Mouse (Mus musculus): ENCODE results near the gene Cbfa2t3.

Cbfa2t3 gene

GRCm38 (mm10) chr8:122699005-122699492, at the start of gene Cbfa2t3:
TSS of gene Cbfa2t3 (minus strand) at chr8:122699109.
- no peak for DNase-seq (ENCODE audit: extremely low read depth, low read depth, low spot score)

GRCm38 (mm10) chr8:122747825-122748224, 48.9 kb upstream of the Cbfa2t3 start:
- DNase-seq (ENCODE audit: extremely low read depth, low read depth, low spot score): no peak

DNA sequence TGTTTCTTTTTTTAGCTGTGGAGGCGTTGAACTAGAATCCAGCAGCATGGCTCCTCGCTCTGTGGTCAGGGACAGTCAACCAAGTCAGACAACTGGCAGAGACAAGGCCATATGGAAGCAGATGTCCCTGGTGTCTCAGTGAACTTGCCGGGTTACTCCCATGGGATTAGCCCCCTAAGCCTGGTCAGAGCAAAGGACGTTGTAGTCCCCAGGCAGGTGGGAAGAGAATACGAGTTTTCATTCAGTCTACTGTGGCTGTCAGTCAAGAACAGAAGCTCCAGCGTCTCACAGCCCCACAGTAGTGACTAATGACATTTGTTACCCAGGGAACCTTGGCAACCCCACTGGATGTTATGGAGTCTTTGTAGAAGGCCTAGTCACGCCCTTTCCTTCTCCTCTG, 47.5 kb upstream of the Cbfa2t3 start:
- no peak for DNase-seq (ENCODE audit: extremely low read depth, low read depth, low spot score)

- DNase-seq (ENCODE audit: extremely low read depth, low read depth, low spot score): no peak
These were observed 46.9 kb upstream of the Cbfa2t3 start for GRCm38 (mm10) chr8:122745750-122746275.

GRCm38 (mm10) chr8:122745022-122745749, 46.3 kb upstream of the Cbfa2t3 start:
- DNase-seq (ENCODE audit: extremely low read depth, low read depth, low spot score): no peak

GRCm38 (mm10) chr8:122742471-122742870, 43.6 kb upstream of the Cbfa2t3 start:
- DNase-seq (ENCODE audit: extremely low read depth, low read depth, low spot score): no peak

DNA sequence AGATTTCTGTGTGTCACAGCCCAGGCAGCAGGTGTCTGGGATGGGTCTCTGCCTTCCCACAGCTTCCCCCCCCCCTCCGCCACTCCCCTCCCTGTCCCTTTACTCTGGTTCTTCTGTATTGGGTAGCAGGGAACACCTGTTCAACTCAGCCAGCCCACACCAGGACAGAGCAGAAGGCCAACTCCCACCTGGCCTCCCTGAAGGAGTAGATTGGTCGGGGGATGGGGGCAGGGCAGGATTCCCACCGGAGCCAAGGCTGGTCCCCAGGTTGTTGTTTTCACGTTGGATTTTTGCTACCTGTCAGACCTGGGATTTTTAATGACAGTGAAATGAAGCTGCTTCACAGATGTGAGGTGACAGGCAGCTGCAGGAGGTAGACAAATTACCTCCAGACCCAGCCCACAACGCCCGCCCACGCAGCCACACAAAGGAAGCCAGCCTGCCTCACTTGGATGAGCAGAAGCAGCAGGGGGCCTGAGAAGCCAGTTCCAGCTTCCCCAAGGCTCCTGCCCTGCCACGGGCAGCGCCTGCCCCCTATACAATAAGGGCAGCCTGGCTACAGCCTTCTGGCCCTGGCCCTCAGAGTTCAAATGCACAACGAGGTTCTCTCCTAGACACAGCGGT, 40.3 kb upstream of the Cbfa2t3 start:
- no peak for DNase-seq (ENCODE audit: extremely low read depth, low read depth, low spot score)

GRCm38 (mm10) chr8:122737886-122738285, 39.0 kb upstream of the Cbfa2t3 start:
- no peak for DNase-seq (ENCODE audit: extremely low read depth, low read depth, low spot score)

DNA sequence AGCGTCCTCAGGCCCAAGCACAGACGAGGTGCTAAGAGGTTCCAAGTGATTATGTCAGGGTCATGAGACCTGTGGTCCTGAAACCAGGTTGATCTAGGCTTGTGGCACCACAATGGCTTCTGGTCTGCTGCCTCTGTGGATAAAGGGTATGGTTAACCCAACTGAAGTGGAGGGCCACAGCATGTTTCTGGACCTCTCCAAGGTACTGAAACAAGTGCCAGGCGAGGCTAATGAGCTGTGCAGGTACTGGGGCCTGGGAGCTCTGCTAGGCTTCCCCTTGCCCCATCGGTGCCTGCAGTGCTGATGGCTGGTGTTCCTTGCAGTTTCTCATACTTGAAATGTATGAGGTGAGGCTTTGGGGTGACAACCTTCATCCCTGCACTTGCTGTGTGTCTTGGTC, 38.2 kb upstream of the Cbfa2t3 start:
- no peak for DNase-seq (ENCODE audit: extremely low read depth, low read depth, low spot score)

DNA sequence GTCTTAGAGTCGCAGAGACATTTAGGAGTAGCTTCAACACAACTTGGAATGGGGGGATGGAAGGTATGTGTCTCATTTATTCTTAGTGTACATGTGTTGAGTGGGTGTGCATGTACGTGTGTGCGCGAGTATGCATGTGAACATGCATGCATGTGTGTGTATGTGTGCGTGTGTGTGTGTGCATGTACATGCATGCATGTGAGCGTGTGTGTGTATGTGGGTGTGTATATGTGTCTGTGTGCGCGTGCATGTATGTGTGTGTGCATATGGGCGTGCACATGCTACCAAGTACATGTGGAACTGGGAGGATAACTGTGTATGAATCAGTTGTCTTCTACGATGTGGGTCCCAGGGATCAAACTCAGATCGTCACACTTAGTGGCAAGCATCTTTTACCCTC, 37.7 kb upstream of the Cbfa2t3 start:
- no peak for DNase-seq (ENCODE audit: extremely low read depth, low read depth, low spot score)

DNA sequence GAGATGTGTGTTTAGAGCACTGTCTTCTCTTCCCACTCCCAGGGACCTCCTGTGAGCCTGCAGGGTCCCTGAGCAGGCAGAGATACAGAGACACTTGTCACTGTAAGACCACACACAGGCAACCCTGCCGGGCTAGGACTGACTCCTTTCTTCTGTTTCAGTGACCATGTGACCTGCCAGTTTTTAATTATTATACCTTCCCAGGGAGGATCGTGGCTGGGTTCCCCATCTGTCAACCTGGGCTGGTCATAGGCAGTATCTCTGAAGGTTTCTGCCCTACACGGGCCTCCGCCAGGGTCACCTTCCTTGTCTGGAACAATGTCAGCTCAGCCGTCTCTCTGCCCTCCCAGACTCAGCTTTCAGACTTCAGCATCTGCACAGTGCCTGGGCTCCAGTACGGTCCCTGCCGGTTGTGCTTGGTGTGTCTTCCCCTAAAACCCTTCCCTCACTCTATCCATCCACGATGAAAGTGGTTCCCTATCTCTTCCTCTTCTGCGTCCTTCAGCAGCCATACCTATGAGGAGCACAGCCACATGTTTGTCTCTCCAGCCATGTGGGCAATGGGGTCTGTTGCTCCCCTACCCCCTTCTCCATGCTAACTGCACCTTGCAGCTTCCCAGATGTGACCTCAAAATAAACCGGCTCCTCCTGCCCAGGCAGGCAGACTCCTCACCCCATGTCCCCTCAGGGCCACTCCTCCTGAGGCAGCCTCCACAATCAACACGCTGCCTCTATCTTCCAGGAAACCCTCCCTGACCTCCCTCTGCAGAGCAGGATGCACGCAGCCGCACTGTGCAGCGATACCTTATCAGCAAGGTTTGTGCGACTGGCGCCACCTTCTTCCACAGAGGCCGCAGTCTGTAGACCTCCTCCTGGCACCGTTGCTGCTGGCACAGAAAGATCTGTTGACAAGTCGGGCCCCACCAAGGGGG, 36.9 kb upstream of the Cbfa2t3 start:
- no peak for DNase-seq (ENCODE audit: extremely low read depth, low read depth, low spot score)

DNA sequence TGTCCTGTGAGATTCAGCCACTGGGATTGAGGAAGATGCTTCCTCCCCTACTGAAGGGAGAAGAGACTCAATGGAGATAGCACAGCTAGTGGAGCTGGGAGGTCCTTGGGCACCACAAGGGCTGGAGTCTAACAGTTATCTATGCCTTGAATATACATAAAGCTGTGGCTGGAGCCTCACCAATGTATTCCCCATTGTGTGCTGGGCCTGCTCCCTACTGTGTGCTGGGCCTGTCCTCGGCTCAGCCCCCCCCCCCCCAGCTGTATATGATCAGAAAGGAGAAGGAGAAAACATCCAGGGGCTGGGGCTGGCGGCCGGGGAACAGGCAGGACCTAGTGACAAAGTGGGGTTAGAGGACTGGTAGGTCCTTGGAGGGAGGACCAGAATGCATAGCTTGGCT, 36.2 kb upstream of the Cbfa2t3 start:
- DNase-seq (ENCODE audit: extremely low read depth, low read depth, low spot score): no peak

DNA sequence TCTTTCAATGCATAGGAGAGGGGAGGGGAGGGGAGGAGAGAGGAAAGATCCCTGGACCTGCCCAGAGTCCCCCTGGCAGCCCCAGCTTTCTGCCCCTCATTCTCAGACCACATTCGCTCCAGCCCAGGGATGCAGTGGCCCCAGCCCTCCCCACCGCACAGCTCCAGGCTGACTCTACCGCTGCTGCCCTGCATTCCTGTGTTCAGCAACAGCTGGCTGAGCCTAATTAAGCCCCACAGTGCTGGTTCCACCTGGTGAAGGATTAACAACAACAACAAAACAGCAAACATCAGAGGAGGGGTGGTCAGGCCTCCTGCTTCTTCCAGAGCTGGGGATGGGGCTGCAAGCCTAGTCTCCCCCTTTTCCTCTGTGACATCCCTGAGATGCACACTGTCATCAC, 29.7 kb upstream of the Cbfa2t3 start:
- DNase-seq (ENCODE audit: extremely low read depth, low read depth, low spot score): no peak

DNA sequence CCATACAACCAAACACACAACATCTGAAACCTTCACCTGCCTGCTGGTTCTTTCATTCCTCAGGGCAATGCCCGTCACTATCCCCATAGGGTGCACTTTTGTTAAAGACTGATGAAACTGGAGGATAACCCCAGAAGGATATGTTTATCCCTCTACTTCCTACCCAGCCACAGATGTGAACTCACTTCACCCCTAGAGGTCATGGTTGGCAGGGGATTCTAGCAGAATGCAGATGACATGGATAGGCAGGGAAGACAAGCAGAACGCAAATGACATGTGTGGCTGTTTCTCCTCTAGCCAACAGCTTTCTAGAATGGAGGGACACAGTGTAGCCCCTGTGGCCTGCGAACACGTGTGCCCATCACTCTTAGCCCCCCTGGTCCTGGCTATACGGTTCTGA, 28.5 kb upstream of the Cbfa2t3 start:
- DNase-seq (ENCODE audit: extremely low read depth, low read depth, low spot score): no peak

GRCm38 (mm10) chr8:122726789-122727188, 27.9 kb upstream of the Cbfa2t3 start:
- no peak for DNase-seq (ENCODE audit: extremely low read depth, low read depth, low spot score)

GRCm38 (mm10) chr8:122725187-122725586, 26.3 kb upstream of the Cbfa2t3 start:
- no peak for DNase-seq (ENCODE audit: extremely low read depth, low read depth, low spot score)

- no peak for DNase-seq (ENCODE audit: extremely low read depth, low read depth, low spot score)
These were observed 22.1 kb upstream of the Cbfa2t3 start for GRCm38 (mm10) chr8:122720811-122721640.

DNA sequence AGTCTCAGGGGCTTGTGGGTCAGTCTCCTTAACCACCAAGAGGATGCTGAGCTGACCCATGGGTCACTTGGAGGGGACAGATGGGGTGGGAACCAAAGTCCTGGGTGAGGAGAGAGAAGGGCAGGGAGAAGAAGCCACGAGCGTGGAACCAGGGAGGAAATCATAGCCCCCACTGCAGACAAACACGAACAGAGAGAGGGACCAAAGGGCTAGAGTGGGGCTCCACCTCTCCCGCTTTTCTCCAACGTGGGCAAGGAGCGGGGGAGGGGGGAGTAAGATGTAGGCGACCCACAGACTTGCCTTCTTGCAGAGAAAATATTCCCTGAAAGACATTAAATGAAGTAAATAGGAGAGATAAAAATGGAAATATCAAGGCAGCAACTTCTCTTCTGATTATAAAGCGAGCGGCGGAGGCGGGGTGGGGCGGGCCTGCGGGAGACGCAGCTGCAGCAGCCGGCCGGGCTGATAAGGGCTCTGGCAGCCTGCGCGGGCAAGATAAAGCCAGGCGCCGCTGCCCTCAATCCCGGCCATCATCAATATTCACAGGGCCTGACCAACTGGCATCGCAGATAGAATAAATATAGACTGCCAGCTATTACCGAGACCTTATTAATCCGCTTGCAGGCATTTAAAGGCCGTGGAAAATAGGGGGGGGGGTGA, 21.3 kb upstream of the Cbfa2t3 start:
- no peak for DNase-seq (ENCODE audit: extremely low read depth, low read depth, low spot score)

DNA sequence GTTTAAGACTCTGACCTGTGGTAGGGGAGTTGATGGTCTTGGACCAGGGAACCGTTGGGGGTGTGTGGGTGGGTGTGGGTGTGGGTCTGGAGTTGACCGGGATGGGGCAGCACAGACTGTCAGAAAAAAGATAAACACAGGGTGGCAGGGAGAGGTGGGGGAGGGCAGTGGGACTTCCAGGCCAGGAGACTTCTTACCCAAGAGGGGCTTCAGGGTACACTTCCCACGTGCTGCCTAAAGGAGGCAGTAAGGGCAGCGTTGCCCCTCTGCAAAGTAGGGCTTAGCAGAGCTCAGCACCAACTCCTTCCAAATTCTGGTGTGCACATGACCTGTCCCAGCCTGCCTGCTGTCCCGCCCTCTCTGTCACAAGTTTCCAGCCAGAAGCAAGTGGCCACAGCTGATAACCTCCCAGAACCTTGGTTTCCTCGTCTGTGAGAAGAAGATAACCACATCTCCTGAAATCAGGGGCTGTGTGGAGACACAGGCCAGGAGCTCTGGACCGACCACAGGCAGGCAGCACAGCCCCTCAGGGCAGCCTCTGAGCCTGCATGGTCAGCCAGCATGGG, 20.7 kb upstream of the Cbfa2t3 start:
- no peak for DNase-seq (ENCODE audit: extremely low read depth, low read depth, low spot score)

Data from fat pad, adult 2 months (tissue).